Mouse (Mus musculus): ENCODE results near the gene Flrt1.

GRCm38 (mm10) chr19:7151300-7151926 lies 45.9 kb upstream of the Flrt1 start:
- TF ChIP-seq CTCF (IDR thresholded peaks at IDR 0.05; ENCODE audit: low read depth, low read length) (no peak), EP300 (IDR thresholded peaks at IDR 0.05; ENCODE audit: insufficient read depth, low read depth, low read length) (no peak)

All from ES-Bruce4 (cell line).